Mouse (Mus musculus): ENCODE results near the gene Adk. TPM values are rescaled to one million over a fixed set of nuclear protein-coding genes. Genes with fewer than 3 reads are reported as not detected.

Adk gene
- polyA plus RNA-seq, 1 experiment from 2014 or later, result 155 TPM

GRCm38 (mm10) chr14:21310530-21310929 is 258.2 kb downstream of the Adk start:
- Histone ChIP-seq H3K9ac (replicated peaks) (no peak overlapping the region), H3K36me3 (no peaks in the 10 kb centered on the region), H3K9me3 (no peaks in the 10 kb centered on the region), H3K27me3 (no peaks in the 10 kb centered on the region), H3K4me2 (no peak overlapping the region), H3K4me3 (replicated peaks) (no peak overlapping the region), H3K27ac (no peak overlapping the region), H3K4me1 (replicated peaks) (peaks cover 47% of the 10 kb centered on the region)
- WGBS, result 91% methylated on average over 5 of the region's 5 CpGs
- no peak for ATAC-seq (ENCODE audit: insufficient number of reproducible peaks, insufficient read depth, low FRiP score, low TSS enrichment, low read depth)

GRCm38 (mm10) chr14:21313561-21314342 is 261.4 kb downstream of the Adk start:
- H3K4me1 ChIP-seq (replicated peaks), result peaks cover 27% of the 10 kb centered on the region
- H3K36me3 ChIP-seq, result no peaks in the 10 kb centered on the region
- H3K9me3 ChIP-seq, result no peaks in the 10 kb centered on the region
- no peak overlapping the region for H3K4me3 ChIP-seq (replicated peaks)
- 38% methylated on average over 11 of the region's 11 CpGs for WGBS
- H3K27ac ChIP-seq, result peak overlapping the region; percentile 86
- H3K4me2 ChIP-seq, result no peak overlapping the region
- H3K9ac ChIP-seq (replicated peaks), result no peak overlapping the region
- no peaks in the 10 kb centered on the region for H3K27me3 ChIP-seq
- peak; percentile 76 for ATAC-seq (ENCODE audit: insufficient number of reproducible peaks, insufficient read depth, low FRiP score, low TSS enrichment, low read depth)

DNA sequence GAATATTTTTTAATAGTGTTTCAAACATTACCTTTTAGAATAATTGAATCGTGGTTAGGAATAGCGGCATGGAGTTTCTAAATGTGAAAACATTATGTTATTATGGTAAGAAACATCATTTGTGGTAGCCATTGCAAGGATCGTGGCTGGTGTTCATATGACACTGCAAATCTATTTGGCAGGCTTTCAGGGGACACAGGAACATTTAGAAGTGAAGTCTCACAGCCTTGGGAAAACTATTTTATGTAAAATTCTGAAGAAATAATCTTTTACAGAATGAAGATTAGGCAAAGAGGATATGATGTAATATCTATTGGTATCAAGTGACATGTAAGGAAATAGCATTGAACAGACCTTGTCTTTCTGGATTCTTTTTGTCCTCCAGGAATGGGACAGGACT is 262.1 kb downstream of the Adk start:
- Histone ChIP-seq H3K27me3 (no peaks in the 10 kb centered on the region), H3K9ac (replicated peaks) (no peak overlapping the region), H3K4me2 (no peak overlapping the region), H3K4me1 (replicated peaks) (peaks cover 27% of the 10 kb centered on the region), H3K4me3 (replicated peaks) (no peak overlapping the region), H3K27ac (peak overlapping the region; percentile 86), H3K9me3 (no peaks in the 10 kb centered on the region), H3K36me3 (0 out of 2 replicates have a peak, but pooled peaks cover 4% of the 10 kb centered on the region)
- no peak for ATAC-seq (ENCODE audit: insufficient number of reproducible peaks, insufficient read depth, low FRiP score, low TSS enrichment, low read depth)
- 57% methylated on average over 3 of the region's 3 CpGs for WGBS

DNA sequence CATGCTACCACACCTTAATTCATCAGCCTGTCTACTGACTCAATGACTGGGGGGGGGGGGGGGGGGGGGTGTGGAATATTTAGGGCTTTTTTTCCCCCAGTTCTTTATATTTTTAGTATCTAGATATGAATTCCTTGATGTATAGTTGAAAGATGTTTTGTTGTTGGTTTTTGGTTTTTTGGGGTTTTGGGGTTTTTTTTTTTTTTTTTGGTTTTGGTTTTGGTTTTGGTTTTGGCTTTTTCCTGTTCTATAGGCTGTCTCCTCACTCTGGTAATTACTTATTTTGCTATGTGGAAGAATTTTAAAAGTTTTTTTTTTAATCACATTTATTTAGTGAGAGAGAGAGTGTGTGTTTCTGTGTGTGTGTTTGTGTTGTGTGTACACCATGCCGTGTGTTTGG is 282.5 kb downstream of the Adk start:
- H3K4me1 ChIP-seq (replicated peaks), result peaks cover 11% of the 10 kb centered on the region
- no peak overlapping the region for H3K27ac ChIP-seq
- WGBS, result 94% methylated on average over 1 of the region's 1 CpGs

GRCm38 (mm10) chr14:21335691-21336314 is 283.4 kb downstream of the Adk start:
- WGBS, result 70% methylated on average over 11 of the region's 11 CpGs

More for the DNA sequence above, 282.5 kb downstream of the Adk start:
- Histone ChIP-seq H3K27me3 (no peaks in the 10 kb centered on the region), H3K4me3 (replicated peaks) (no peak overlapping the region), H3K4me2 (no peak overlapping the region), H3K9ac (replicated peaks) (no peak overlapping the region), H3K36me3 (0 out of 2 replicates have a peak, but pooled peaks cover 5% of the 10 kb centered on the region), H3K9me3 (no peaks in the 10 kb centered on the region)
- ATAC-seq (ENCODE audit: insufficient number of reproducible peaks, insufficient read depth, low FRiP score, low TSS enrichment, low read depth), result no peak

GRCm38 (mm10) chr14:21337948-21338347 is 285.6 kb downstream of the Adk start:
- Histone ChIP-seq H3K9me3 (no peaks in the 10 kb centered on the region), H3K36me3 (no peaks in the 10 kb centered on the region), H3K9ac (replicated peaks) (no peak overlapping the region), H3K4me3 (replicated peaks) (no peak overlapping the region), H3K4me1 (replicated peaks) (peaks cover 11% of the 10 kb centered on the region), H3K27ac (no peak overlapping the region), H3K4me2 (no peak overlapping the region), H3K27me3 (no peaks in the 10 kb centered on the region)
- no peak for ATAC-seq (ENCODE audit: insufficient number of reproducible peaks, insufficient read depth, low FRiP score, low TSS enrichment, low read depth)
- 67% methylated on average over 4 of the region's 4 CpGs for WGBS

More at GRCm38 (mm10) chr14:21335691-21336314, 283.4 kb downstream of the Adk start:
- Histone ChIP-seq H3K9me3 (no peaks in the 10 kb centered on the region), H3K4me3 (replicated peaks) (no peak overlapping the region), H3K9ac (replicated peaks) (no peak overlapping the region), H3K27ac (no peak overlapping the region), H3K36me3 (0 out of 2 replicates have a peak, but pooled peaks cover 5% of the 10 kb centered on the region), H3K27me3 (no peaks in the 10 kb centered on the region), H3K4me1 (replicated peaks) (peaks cover 11% of the 10 kb centered on the region), H3K4me2 (no peak overlapping the region)
- no peak for ATAC-seq (ENCODE audit: insufficient number of reproducible peaks, insufficient read depth, low FRiP score, low TSS enrichment, low read depth)

GRCm38 (mm10) chr14:21341195-21341594 is 288.8 kb downstream of the Adk start:
- WGBS, result 84% methylated on average over 1 of the region's 1 CpGs
- Histone ChIP-seq H3K9ac (replicated peaks) (no peak overlapping the region), H3K27ac (no peak overlapping the region), H3K4me1 (replicated peaks) (peaks cover 11% of the 10 kb centered on the region), H3K4me2 (no peak overlapping the region), H3K36me3 (no peaks in the 10 kb centered on the region), H3K4me3 (replicated peaks) (no peak overlapping the region), H3K27me3 (no peaks in the 10 kb centered on the region), H3K9me3 (no peaks in the 10 kb centered on the region)
- ATAC-seq (ENCODE audit: insufficient number of reproducible peaks, insufficient read depth, low FRiP score, low TSS enrichment, low read depth), result no peak

GRCm38 (mm10) chr14:21342984-21343383 is 290.6 kb downstream of the Adk start:
- WGBS, result 79% methylated on average over 3 of the region's 3 CpGs
- no peaks in the 10 kb centered on the region for H3K36me3 ChIP-seq
- no peaks in the 10 kb centered on the region for H3K27me3 ChIP-seq
- H3K4me2 ChIP-seq, result no peak overlapping the region
- no peak overlapping the region for H3K4me3 ChIP-seq (replicated peaks)
- no peak overlapping the region for H3K9ac ChIP-seq (replicated peaks)
- H3K27ac ChIP-seq, result no peak overlapping the region
- H3K4me1 ChIP-seq (replicated peaks), result peaks cover 5% of the 10 kb centered on the region
- no peaks in the 10 kb centered on the region for H3K9me3 ChIP-seq
- ATAC-seq (ENCODE audit: insufficient number of reproducible peaks, insufficient read depth, low FRiP score, low TSS enrichment, low read depth), result no peak

DNA sequence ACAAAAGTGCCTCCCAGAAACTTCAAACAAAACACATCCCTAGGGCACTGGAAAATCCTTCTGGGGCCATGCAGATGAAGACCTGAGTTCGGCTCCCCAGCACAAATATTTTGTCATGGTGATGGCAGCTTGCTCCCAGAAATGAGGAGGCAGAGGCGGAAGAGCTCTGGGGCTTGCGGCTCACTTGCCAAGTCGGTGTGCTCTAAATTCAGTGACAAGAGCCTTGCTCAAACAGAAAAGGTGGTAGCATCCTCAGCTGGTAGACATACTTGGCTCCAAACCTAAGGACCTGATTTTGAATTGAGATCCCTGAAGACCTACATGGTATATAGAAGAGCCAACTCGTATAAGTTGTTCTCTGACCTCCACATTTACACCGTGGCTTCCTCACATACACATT is 292.5 kb downstream of the Adk start:
- Histone ChIP-seq H3K27ac (no peak overlapping the region), H3K27me3 (no peaks in the 10 kb centered on the region), H3K4me1 (replicated peaks) (peaks cover 9% of the 10 kb centered on the region), H3K36me3 (no peaks in the 10 kb centered on the region), H3K4me2 (no peak overlapping the region), H3K9me3 (no peaks in the 10 kb centered on the region), H3K4me3 (replicated peaks) (no peak overlapping the region), H3K9ac (replicated peaks) (no peak overlapping the region)
- ATAC-seq (ENCODE audit: insufficient number of reproducible peaks, insufficient read depth, low FRiP score, low TSS enrichment, low read depth), result no peak
- WGBS, result 89% methylated on average over 6 of the region's 6 CpGs

- WGBS, result 27% methylated on average over 6 of the region's 6 CpGs
Observed at GRCm38 (mm10) chr14:21348611-21349260, 296.4 kb downstream of the Adk start.

DNA sequence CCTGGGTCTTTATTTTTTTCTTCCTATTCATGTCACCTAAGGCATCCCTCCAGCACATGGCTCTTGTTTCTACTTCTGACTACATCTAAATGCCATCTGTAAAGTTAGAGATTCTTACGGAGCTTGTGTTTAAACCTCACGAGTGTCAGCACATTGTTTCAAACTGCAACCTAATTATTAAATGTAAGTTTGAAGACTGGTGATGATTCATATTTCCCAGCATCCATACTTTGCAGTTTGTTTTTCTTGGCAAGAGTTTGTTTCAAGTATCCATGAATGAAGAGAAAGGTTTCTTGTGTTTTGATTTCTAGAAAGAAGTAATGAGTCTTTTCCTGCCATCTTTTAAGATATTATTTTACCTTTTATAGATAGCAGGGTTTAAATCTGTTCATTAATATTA is 299.3 kb downstream of the Adk start:
- Histone ChIP-seq H3K36me3 (no peaks in the 10 kb centered on the region), H3K4me3 (replicated peaks) (no peak overlapping the region), H3K27ac (peak overlapping the region; percentile 41; the same call in 1 of the 2 replicates), H3K4me1 (replicated peaks) (peaks cover 28% of the 10 kb centered on the region), H3K9me3 (no peaks in the 10 kb centered on the region), H3K27me3 (no peaks in the 10 kb centered on the region), H3K4me2 (no peak overlapping the region), H3K9ac (replicated peaks) (no peak overlapping the region)
- WGBS, result 64% methylated on average over 2 of the region's 2 CpGs
- no peak for ATAC-seq (ENCODE audit: insufficient number of reproducible peaks, insufficient read depth, low FRiP score, low TSS enrichment, low read depth)

More at GRCm38 (mm10) chr14:21348611-21349260, 296.4 kb downstream of the Adk start:
- 0 out of 2 replicates have a peak overlapping the region, but pooled peaks have one; percentile 12 for H3K27ac ChIP-seq
- H3K9me3 ChIP-seq, result no peaks in the 10 kb centered on the region
- ATAC-seq (ENCODE audit: insufficient number of reproducible peaks, insufficient read depth, low FRiP score, low TSS enrichment, low read depth), result no peak
- no peak overlapping the region for H3K4me3 ChIP-seq (replicated peaks)
- H3K9ac ChIP-seq (replicated peaks), result no peak overlapping the region
- H3K4me2 ChIP-seq, result no peak overlapping the region
- no peaks in the 10 kb centered on the region for H3K36me3 ChIP-seq
- H3K4me1 ChIP-seq (replicated peaks), result peaks cover 20% of the 10 kb centered on the region
- H3K27me3 ChIP-seq, result no peaks in the 10 kb centered on the region
